In genomic region chr3:109466541-109466940, GRCm38 (mm10) we compare ENCODE assay signal across 15 mouse cellular contexts.
"Had no signal": no experiment of that assay in that cellular context is flagged by ENCODE, and none has a peak within 500 bp of the region (broad histone marks: within the 10 kb centered on the region; RNA-seq: fewer than 3 reads in every experiment).

No protein-coding gene starts in this region.

- H3K4me1 ChIP-seq: midbrain, embryonic 10.5 days; midbrain, embryonic 13.5 days; neural tube, embryonic 13.5 days; stomach, embryonic 15.5 days had no signal

- DNase-seq: layer of hippocampus, adult 9-11 months; liver, embryonic 13.5 days; lung, adult 2 months; retina, postnatal 1 day; right cerebral cortex, postnatal 25 days; spleen, adult 18-20 months; thymus, adult 18-20 months; thymus, postnatal 36 days had no signal

- H3K27me3 ChIP-seq: liver, embryonic 13.5 days; megakaryocyte, embryonic 14.5 days; midbrain, embryonic 13.5 days; neural tube, embryonic 13.5 days; stomach, embryonic 15.5 days had no signal

- H3K4me3 ChIP-seq: layer of hippocampus, adult 2 months; liver, embryonic 13.5 days; megakaryocyte, embryonic 14.5 days; midbrain, embryonic 10.5 days; midbrain, embryonic 13.5 days; myocyte; neural tube, embryonic 13.5 days; stomach, embryonic 15.5 days had no signal

- H3K36me3 ChIP-seq: liver, embryonic 13.5 days; midbrain, embryonic 10.5 days; midbrain, embryonic 13.5 days; neural tube, embryonic 13.5 days; stomach, embryonic 15.5 days had no signal

- H3K9me3 ChIP-seq: liver, embryonic 13.5 days; megakaryocyte, embryonic 14.5 days; midbrain, embryonic 10.5 days; midbrain, embryonic 13.5 days; neural tube, embryonic 13.5 days; stomach, embryonic 15.5 days had no signal

- H3K27ac ChIP-seq: layer of hippocampus, adult 2 months; liver, embryonic 13.5 days; midbrain, embryonic 10.5 days; midbrain, embryonic 13.5 days; neural tube, embryonic 13.5 days; stomach, embryonic 15.5 days had no signal
